Comparison of ENCODE assay signal across 10 mouse cellular contexts in genomic region chr7:70350781-70351551, GRCm38 (mm10). TPM values are rescaled to one million over a fixed set of nuclear protein-coding genes. Genes with fewer than 3 reads are reported as not detected.
DNase-seq lines count a peak whose midpoint lies in the region; ATAC-seq lines count a peak whose summit lies in the region.
"Had no signal": no experiment of that assay in that cellular context is flagged by ENCODE, and none has a peak within 500 bp of the region (broad histone marks: within the 10 kb centered on the region; RNA-seq: fewer than 3 reads in every experiment).

No protein-coding gene starts in this region.

- H3K9me3 ChIP-seq in heart, embryonic 11.5 days (replicated peaks; ENCODE audit: control insufficient read depth, low read length): no peaks in the 10 kb centered on the region
- H3K9me3 ChIP-seq in kidney, embryonic 15.5 days (replicated peaks): no peaks in the 10 kb centered on the region
- H3K9me3 ChIP-seq in stomach, embryonic 16.5 days (replicated peaks; ENCODE audit: control insufficient read depth, low read length): no peaks in the 10 kb centered on the region

- H3K4me3 ChIP-seq in heart, embryonic 11.5 days (ENCODE audit: low read depth, low read length): peak overlapping the region; percentile 67
- H3K4me3 ChIP-seq in kidney, embryonic 15.5 days (replicated peaks): peak overlapping the region; percentile 58
- peak overlapping the region; percentile 51 for H3K4me3 ChIP-seq in stomach, embryonic 16.5 days (replicated peaks; ENCODE audit: low read length)

- ATAC-seq in heart, embryonic 11.5 days (replicated peaks; ENCODE audit: insufficient number of reproducible peaks, low FRiP score, low TSS enrichment): peak; percentile 29
- peak; percentile 45 for ATAC-seq in kidney, embryonic 15.5 days (replicated peaks; ENCODE audit: low FRiP score)
- peak; percentile 61; the same call in 1 of the 2 replicates for ATAC-seq in stomach, embryonic 16.5 days (ENCODE audit: insufficient read depth, low FRiP score)

- no peaks in the 10 kb centered on the region for H3K36me3 ChIP-seq in heart, embryonic 11.5 days (ENCODE audit: control insufficient read depth, insufficient read depth, low read length)
- H3K36me3 ChIP-seq in kidney, embryonic 15.5 days: peaks cover 20% of the 10 kb centered on the region
- H3K36me3 ChIP-seq in stomach, embryonic 16.5 days (ENCODE audit: control insufficient read depth, insufficient read depth, low read length): no peaks in the 10 kb centered on the region
- H3K36me3 ChIP-seq: G1E had no signal

- peak overlapping the region; percentile 82 for H3K9ac ChIP-seq in heart, embryonic 11.5 days (ENCODE audit: low read depth, low read length)
- H3K9ac ChIP-seq in kidney, embryonic 15.5 days: peak overlapping the region; percentile 75
- peak overlapping the region; percentile 90 for H3K9ac ChIP-seq in stomach, embryonic 16.5 days (ENCODE audit: low read length)

- WGBS in heart, embryonic 11.5 days (ENCODE audit: insufficient replicate concordance): under 1% methylated on average over 42 of the region's 55 CpGs
- WGBS in kidney, embryonic 15.5 days: 2% methylated on average over 50 of the region's 55 CpGs
- under 1% methylated on average over 49 of the region's 55 CpGs for WGBS in stomach, embryonic 16.5 days

- peak overlapping the region; percentile 86 for H3K27ac ChIP-seq in heart, embryonic 11.5 days (ENCODE audit: low read depth, low read length)
- H3K27ac ChIP-seq in kidney, embryonic 15.5 days: peak overlapping the region; percentile 94
- H3K27ac ChIP-seq in stomach, embryonic 16.5 days (ENCODE audit: low read length): peak overlapping the region; percentile 87

- H3K4me2 ChIP-seq in heart, embryonic 11.5 days: peak overlapping the region; percentile 75
- peak overlapping the region; percentile 73 for H3K4me2 ChIP-seq in kidney, embryonic 15.5 days
- peak overlapping the region; percentile 64 for H3K4me2 ChIP-seq in stomach, embryonic 16.5 days (ENCODE audit: low read depth, low read length)

- DNase-seq in embryo, embryonic 10 days (ENCODE audit: low spot score): peak; percentile 83
- DNase-seq in embryo, embryonic 10.5 days (ENCODE audit: low spot score): no peak
- peak; percentile 80 for DNase-seq in adrenal gland, postnatal 14 days
- peak; percentile 60 for DNase-seq in lung, postnatal 14 days
- no peak for DNase-seq in B cell, adult 2 months

- peaks cover 47% of the 10 kb centered on the region for H3K27me3 ChIP-seq in heart, embryonic 11.5 days (ENCODE audit: control insufficient read depth, insufficient read depth, low read length)
- no peaks in the 10 kb centered on the region for H3K27me3 ChIP-seq in kidney, embryonic 15.5 days
- no peaks in the 10 kb centered on the region; the same call in 1 of the 2 replicates for H3K27me3 ChIP-seq in stomach, embryonic 16.5 days (ENCODE audit: control insufficient read depth, insufficient read depth, low read length)

- H3K4me1 ChIP-seq in heart, embryonic 11.5 days (ENCODE audit: control insufficient read depth, insufficient read depth, low read length): peaks cover 18% of the 10 kb centered on the region
- H3K4me1 ChIP-seq in kidney, embryonic 15.5 days: peaks cover 51% of the 10 kb centered on the region
- peaks cover 37% of the 10 kb centered on the region for H3K4me1 ChIP-seq in stomach, embryonic 16.5 days (ENCODE audit: control insufficient read depth, insufficient read depth, low read length)

RNA-seq across cellular contexts. Expression of gene Nr2f2, which starts 15.6 kb away (rescaled TPM):
- total RNA-seq in adrenal gland, postnatal 14 days (2021): 91.5 and 106 TPM in 2 replicates
- polyA plus RNA-seq in heart, embryonic 11.5 days (2014; fragmentation: Nextera tagmentation; extraction: Ambion mirVana): 30.4 and 34.4 TPM in 2 replicates
- 230 and 240 TPM in 2 replicates for polyA plus RNA-seq in kidney, embryonic 15.5 days (2015; fragmentation: Nextera tagmentation; extraction: Ambion mirVana)
- 52.5 and 64.6 TPM in 2 replicates for polyA plus RNA-seq in stomach, embryonic 16.5 days (2015; fragmentation: Nextera tagmentation; extraction: Ambion mirVana)
- total RNA-seq: hematopoietic stem cell, adult 5-6 weeks had no signal
- polyA plus RNA-seq: G1E had no signal

Comparison
In these comparisons a context has a peak if more than half of its experiments do, and no peak if none do; other contexts are left out.
1. DNase-seq: peak in embryo, embryonic 10 days (single experiment), adrenal gland, postnatal 14 days (single experiment) and lung, postnatal 14 days (single experiment); none in embryo, embryonic 10.5 days (single experiment) and B cell, adult 2 months (0 of 2).
2. Peak in every context shown above with its lines, with median percentiles within 50 percentile points of each other: ATAC-seq, H3K27ac ChIP-seq, H3K4me2 ChIP-seq, H3K4me3 ChIP-seq and H3K9ac ChIP-seq.